Mouse (Mus musculus): Measurements from ENCODE around the gene Trim47. TPM values are rescaled to one million over a fixed set of nuclear protein-coding genes. Genes with fewer than 3 reads are reported as not detected.
A peak's percentile ranks its signal among the peaks of the same experiment; 100 is the strongest.

The Trim47 gene
- polyA plus RNA-seq, 1 experiment = 95.4 TPM

GRCm38 (mm10) chr11:116076266-116076540, 50.8 kb downstream of the Trim47 start:
- no peaks in the 10 kb centered on the region for H3K27me3 ChIP-seq (ENCODE audit: control insufficient read depth, insufficient read depth, insufficient read length)
- H3K79me2 ChIP-seq (ENCODE audit: control insufficient read depth, insufficient read depth) = no peaks in the 10 kb centered on the region
- H3K36me3 ChIP-seq (ENCODE audit: control insufficient read depth, insufficient read depth) = peaks cover 24% of the 10 kb centered on the region
- no peak overlapping the region for H3K4me3 ChIP-seq (ENCODE audit: insufficient read depth, poor library complexity, severe bottlenecking)
- TF ChIP-seq MAX (IDR thresholded peaks at IDR 0.05) (no peak), CEBPB (IDR thresholded peaks at IDR 0.05; ENCODE audit: low read depth) (no peak), CTCF (IDR thresholded peaks at IDR 0.05; ENCODE audit: control insufficient read depth, insufficient read depth, insufficient read length) (no peak), MYOG (IDR thresholded peaks at IDR 0.05; ENCODE audit: control insufficient read depth, extremely low read depth, insufficient read length) (no peak), MYOD1 (IDR thresholded peaks at IDR 0.05; ENCODE audit: control insufficient read depth, insufficient read length, low read depth) (no peak), USF1 (IDR thresholded peaks at IDR 0.05; ENCODE audit: low read depth) (no peak), FOSL1 (IDR thresholded peaks at IDR 0.05; ENCODE audit: insufficient read depth, low read length, poor library complexity, severe bottlenecking) (no peak)
- no peak overlapping the region for H3ac ChIP-seq (ENCODE audit: control insufficient read depth, insufficient read length, low read depth)
- no peaks in the 10 kb centered on the region for H3K79me3 ChIP-seq (ENCODE audit: low read depth)

- peaks cover 19% of the 10 kb centered on the region for H3K36me3 ChIP-seq (ENCODE audit: control insufficient read depth, insufficient read depth)
- no peaks in the 10 kb centered on the region for H3K79me3 ChIP-seq (ENCODE audit: low read depth)
- H3K4me3 ChIP-seq (ENCODE audit: insufficient read depth, poor library complexity, severe bottlenecking) = no peak overlapping the region
- TF ChIP-seq FOSL1 (IDR thresholded peaks at IDR 0.05; ENCODE audit: insufficient read depth, low read length, poor library complexity, severe bottlenecking) (no peak), MYOG (IDR thresholded peaks at IDR 0.05; ENCODE audit: control insufficient read depth, extremely low read depth, insufficient read length) (no peak), USF1 (IDR thresholded peaks at IDR 0.05; ENCODE audit: low read depth) (no peak), MYOD1 (IDR thresholded peaks at IDR 0.05; ENCODE audit: control insufficient read depth, insufficient read length, low read depth) (no peak), CTCF (IDR thresholded peaks at IDR 0.05; ENCODE audit: control insufficient read depth, insufficient read depth, insufficient read length) (no peak), CEBPB (IDR thresholded peaks at IDR 0.05; ENCODE audit: low read depth) (no peak), MAX (IDR thresholded peaks at IDR 0.05) (no peak)
- H3ac ChIP-seq (ENCODE audit: control insufficient read depth, insufficient read length, low read depth) = no peak overlapping the region
- H3K79me2 ChIP-seq (ENCODE audit: control insufficient read depth, insufficient read depth) = no peaks in the 10 kb centered on the region
- H3K27me3 ChIP-seq (ENCODE audit: control insufficient read depth, insufficient read depth, insufficient read length) = no peaks in the 10 kb centered on the region
Measured at GRCm38 (mm10) chr11:116075539-116076265, 51.3 kb downstream of the Trim47 start.

DNA sequence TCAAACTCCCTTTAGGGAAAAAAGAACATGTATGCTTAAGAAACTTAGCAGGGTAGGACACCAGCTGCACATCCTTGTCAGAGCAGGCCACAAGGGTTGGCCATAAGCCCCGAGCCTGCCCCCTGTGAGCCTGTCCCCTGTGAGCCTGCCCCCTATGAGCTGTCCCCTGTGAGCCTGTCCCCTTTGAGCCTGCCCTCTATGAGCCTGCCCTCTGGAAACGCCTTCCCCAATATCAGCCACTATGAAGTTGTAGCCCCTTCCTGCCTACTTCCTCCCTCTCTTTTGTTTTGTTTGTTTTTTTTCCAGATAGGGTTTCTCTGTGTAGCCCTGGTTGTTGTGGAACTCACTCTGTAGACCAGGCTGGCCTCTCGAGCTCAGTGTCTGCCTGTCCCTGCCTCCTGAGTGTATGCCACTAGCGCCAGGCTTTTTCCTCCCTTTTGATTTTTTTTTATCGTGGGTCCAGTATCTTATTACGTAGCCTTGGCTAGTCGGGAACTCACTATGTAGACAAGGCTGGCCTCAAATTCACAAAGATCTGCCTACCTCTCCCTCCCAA, 52.5 kb downstream of the Trim47 start:
- Histone ChIP-seq H3K36me3 (ENCODE audit: control insufficient read depth, insufficient read depth) (peaks cover 9% of the 10 kb centered on the region), H3K79me3 (ENCODE audit: low read depth) (no peaks in the 10 kb centered on the region), H3K27me3 (ENCODE audit: control insufficient read depth, insufficient read depth, insufficient read length) (no peaks in the 10 kb centered on the region), H3K79me2 (ENCODE audit: control insufficient read depth, insufficient read depth) (no peaks in the 10 kb centered on the region), H3ac (ENCODE audit: control insufficient read depth, insufficient read length, low read depth) (no peak overlapping the region), H3K4me3 (ENCODE audit: insufficient read depth, poor library complexity, severe bottlenecking) (no peak overlapping the region)
- no peak for TF ChIP-seq MYOD1 (IDR thresholded peaks at IDR 0.05; ENCODE audit: control insufficient read depth, insufficient read length, low read depth)
- no peak for TF ChIP-seq USF1 (IDR thresholded peaks at IDR 0.05; ENCODE audit: low read depth)

GRCm38 (mm10) chr11:116072608-116073007, 54.4 kb downstream of the Trim47 start:
- Histone ChIP-seq H3ac (ENCODE audit: control insufficient read depth, insufficient read length, low read depth) (no peak overlapping the region), H3K27me3 (ENCODE audit: control insufficient read depth, insufficient read depth, insufficient read length) (no peaks in the 10 kb centered on the region), H3K4me3 (ENCODE audit: insufficient read depth, poor library complexity, severe bottlenecking) (no peak overlapping the region)

DNA sequence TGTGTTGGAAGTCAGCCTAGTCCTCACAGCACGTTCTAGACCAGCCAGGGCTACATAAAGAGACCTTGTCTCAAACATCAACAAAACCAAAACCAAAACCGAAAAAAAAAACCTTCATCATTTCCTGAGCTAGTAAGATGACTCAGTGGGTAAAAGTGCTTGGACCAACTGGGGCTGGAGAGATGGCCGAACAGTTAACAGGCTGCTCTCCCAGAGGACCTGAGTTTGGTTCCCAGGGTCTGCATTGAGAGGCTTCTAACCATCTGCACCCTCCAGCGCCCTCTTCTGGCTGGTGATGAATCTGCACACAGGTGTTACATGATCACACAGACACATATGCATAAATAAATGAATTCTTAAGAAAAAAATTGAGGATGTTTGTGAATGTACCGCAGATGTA, 55.5 kb downstream of the Trim47 start:
- Histone ChIP-seq H3K36me3 (ENCODE audit: control insufficient read depth, insufficient read depth) (no peaks in the 10 kb centered on the region), H3K27me3 (ENCODE audit: control insufficient read depth, insufficient read depth, insufficient read length) (no peaks in the 10 kb centered on the region), H3K79me3 (ENCODE audit: low read depth) (no peaks in the 10 kb centered on the region), H3K79me2 (ENCODE audit: control insufficient read depth, insufficient read depth) (no peaks in the 10 kb centered on the region), H3K4me3 (ENCODE audit: insufficient read depth, poor library complexity, severe bottlenecking) (no peak overlapping the region), H3ac (ENCODE audit: control insufficient read depth, insufficient read length, low read depth) (no peak overlapping the region)
- TF ChIP-seq USF1 (IDR thresholded peaks at IDR 0.05; ENCODE audit: low read depth) (no peak), CTCF (IDR thresholded peaks at IDR 0.05; ENCODE audit: control insufficient read depth, insufficient read depth, insufficient read length) (peak; percentile 13), MYOG (IDR thresholded peaks at IDR 0.05; ENCODE audit: control insufficient read depth, extremely low read depth, insufficient read length) (no peak), MAX (IDR thresholded peaks at IDR 0.05) (no peak), MYOD1 (IDR thresholded peaks at IDR 0.05; ENCODE audit: control insufficient read depth, insufficient read length, low read depth) (no peak)

More at GRCm38 (mm10) chr11:116072608-116073007, 54.4 kb downstream of the Trim47 start:
- TF ChIP-seq MAX (IDR thresholded peaks at IDR 0.05) (no peak), MYOD1 (IDR thresholded peaks at IDR 0.05; ENCODE audit: control insufficient read depth, insufficient read length, low read depth) (no peak), USF1 (IDR thresholded peaks at IDR 0.05; ENCODE audit: low read depth) (no peak), MYOG (IDR thresholded peaks at IDR 0.05; ENCODE audit: control insufficient read depth, extremely low read depth, insufficient read length) (no peak), CTCF (IDR thresholded peaks at IDR 0.05; ENCODE audit: control insufficient read depth, insufficient read depth, insufficient read length) (no peak), FOSL1 (IDR thresholded peaks at IDR 0.05; ENCODE audit: insufficient read depth, low read length, poor library complexity, severe bottlenecking) (no peak), CEBPB (IDR thresholded peaks at IDR 0.05; ENCODE audit: low read depth) (no peak)
- H3K36me3 ChIP-seq (ENCODE audit: control insufficient read depth, insufficient read depth) = no peaks in the 10 kb centered on the region
- H3K79me2 ChIP-seq (ENCODE audit: control insufficient read depth, insufficient read depth) = no peaks in the 10 kb centered on the region
- no peaks in the 10 kb centered on the region for H3K79me3 ChIP-seq (ENCODE audit: low read depth)

DNA sequence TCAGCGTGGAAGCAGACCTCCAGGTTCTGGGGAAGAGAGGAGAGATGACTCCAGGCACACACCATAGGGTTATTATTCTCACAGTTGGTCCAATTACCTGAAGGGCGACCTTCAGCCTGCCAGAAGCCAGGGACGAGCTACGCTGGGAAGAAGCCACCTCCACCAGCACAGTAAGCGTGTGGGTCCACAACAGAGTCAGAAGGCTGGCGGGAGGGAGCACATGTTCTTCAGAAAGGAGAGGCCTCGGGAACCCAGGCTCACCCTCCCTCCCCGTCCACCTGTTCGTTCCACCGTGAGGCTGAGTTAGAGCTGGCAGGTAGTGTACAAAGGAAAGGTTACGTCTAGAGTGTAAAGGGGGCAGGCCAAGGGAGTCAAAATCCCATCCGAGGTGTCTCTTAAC, 61.7 kb downstream of the Trim47 start:
- H3K79me2 ChIP-seq (ENCODE audit: control insufficient read depth, insufficient read depth) = no peaks in the 10 kb centered on the region
- H3K79me3 ChIP-seq (ENCODE audit: low read depth) = no peaks in the 10 kb centered on the region
- no peak for TF ChIP-seq MYOD1 (IDR thresholded peaks at IDR 0.05; ENCODE audit: control insufficient read depth, insufficient read length, low read depth)
- TF ChIP-seq CEBPB (IDR thresholded peaks at IDR 0.05; ENCODE audit: low read depth) = no peak
- TF ChIP-seq USF1 (IDR thresholded peaks at IDR 0.05; ENCODE audit: low read depth) = no peak
- TF ChIP-seq CTCF (IDR thresholded peaks at IDR 0.05; ENCODE audit: control insufficient read depth, insufficient read depth, insufficient read length) = no peak
- no peak for TF ChIP-seq MYOG (IDR thresholded peaks at IDR 0.05; ENCODE audit: control insufficient read depth, extremely low read depth, insufficient read length)
- TF ChIP-seq MAX (IDR thresholded peaks at IDR 0.05) = no peak
- TF ChIP-seq FOSL1 (IDR thresholded peaks at IDR 0.05; ENCODE audit: insufficient read depth, low read length, poor library complexity, severe bottlenecking) = no peak
- H3K4me3 ChIP-seq (ENCODE audit: insufficient read depth, poor library complexity, severe bottlenecking) = no peak overlapping the region
- no peaks in the 10 kb centered on the region for H3K27me3 ChIP-seq (ENCODE audit: control insufficient read depth, insufficient read depth, insufficient read length)
- H3ac ChIP-seq (ENCODE audit: control insufficient read depth, insufficient read length, low read depth) = no peak overlapping the region
- peaks cover 6% of the 10 kb centered on the region for H3K36me3 ChIP-seq (ENCODE audit: control insufficient read depth, insufficient read depth)

Measured in C2C12 (cell line).